Mouse (Mus musculus): ENCODE results near the gene Pbp2. TPM values are rescaled to one million over a fixed set of nuclear protein-coding genes. Genes with fewer than 3 reads are reported as not detected.

Gene Pbp2
- 0.29 TPM in 1 of 2 replicates, not detected in the other for polyA plus RNA-seq (2016; fragmentation: Nextera tagmentation; extraction: Ambion mirVana)

DNA sequence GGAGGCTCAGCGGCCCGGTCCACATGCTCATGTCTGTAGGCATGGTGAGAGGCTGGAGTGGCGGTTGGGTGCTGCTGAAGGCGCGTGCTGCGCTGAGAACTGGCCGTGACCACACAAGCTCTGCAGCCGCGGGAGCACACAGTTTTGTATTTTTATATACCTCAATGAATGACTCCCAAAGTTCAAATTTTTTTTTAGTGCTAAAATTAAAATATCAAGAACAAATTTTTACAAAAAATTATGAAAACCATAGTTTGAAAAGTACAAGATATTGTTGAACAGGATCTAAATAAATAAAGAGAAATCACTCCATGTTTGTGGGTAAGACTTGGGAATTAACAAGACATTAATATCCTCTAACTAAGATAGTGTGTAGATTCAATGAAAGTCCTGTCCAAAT, at the start of gene Pbp2:
Pbp2 (minus strand) TSS at position 101 of the 400 bp plus-strand sequence.
- H3K27ac ChIP-seq, result no peak within 1 kb of the TSS
- H3K4me1 ChIP-seq (replicated peaks), result 0 out of 2 replicates have a peak, but pooled peaks cover 4% of the 10 kb centered on the region
- no peak for DNase-seq (ENCODE audit: low spot score)
- no peaks in the 10 kb centered on the region for H3K36me3 ChIP-seq
- WGBS, result 98% methylated on average over 9 of the region's 9 CpGs
- H3K4me3 ChIP-seq, result no peak within 1 kb of the TSS
- no peaks in the 10 kb centered on the region for H3K27me3 ChIP-seq (ENCODE audit: insufficient read depth, poor library complexity, severe bottlenecking)
- no peaks in the 10 kb centered on the region for H3K9me3 ChIP-seq

DNA sequence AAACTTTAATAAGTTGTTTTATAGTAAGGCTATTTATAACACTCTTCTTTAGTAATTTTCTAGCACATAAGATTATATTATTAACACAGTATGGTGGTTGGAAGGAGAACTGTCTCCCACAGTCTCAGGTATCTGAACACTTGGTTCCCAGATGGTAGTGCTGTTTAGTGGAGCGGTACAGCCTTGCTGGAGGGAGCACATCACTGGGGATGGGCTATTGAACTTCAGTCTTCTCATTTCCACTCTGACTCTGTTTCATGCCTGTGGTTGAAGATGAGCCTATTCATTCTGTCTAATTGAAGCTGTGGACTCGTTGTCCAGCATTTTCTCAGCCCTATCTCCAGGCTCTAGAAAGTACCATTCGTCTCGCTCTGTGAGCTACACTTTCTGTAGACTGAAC, 44.7 kb upstream of the Pbp2 start:
- no peaks in the 10 kb centered on the region for H3K9me3 ChIP-seq
- DNase-seq (ENCODE audit: low spot score), result no peak
- no peaks in the 10 kb centered on the region for H3K27me3 ChIP-seq (ENCODE audit: insufficient read depth, poor library complexity, severe bottlenecking)
- 93% methylated on average over 4 of the region's 4 CpGs for WGBS
- no peaks in the 10 kb centered on the region for H3K36me3 ChIP-seq
- no peak overlapping the region for H3K27ac ChIP-seq
- no peak overlapping the region for H3K4me3 ChIP-seq
- peaks cover 11% of the 10 kb centered on the region for H3K4me1 ChIP-seq (replicated peaks)

DNA sequence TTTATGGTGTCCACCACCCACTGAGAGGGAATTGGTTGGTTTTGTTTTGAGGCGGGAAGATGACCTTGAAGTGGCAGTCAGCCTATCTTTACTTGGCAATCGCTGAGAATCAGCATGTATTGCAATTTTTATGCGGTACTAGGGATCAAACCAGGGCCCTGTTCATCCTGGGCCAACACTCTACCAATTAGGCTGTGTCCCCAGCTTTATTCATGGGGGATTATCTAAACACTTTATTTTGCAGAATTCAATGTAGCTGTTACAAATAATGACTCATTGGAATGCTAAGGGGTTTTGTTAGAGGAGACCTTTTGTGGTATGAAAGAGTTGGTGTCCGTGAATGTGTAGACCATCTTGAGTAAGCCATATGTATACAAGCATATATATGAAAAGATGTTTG, 42.3 kb upstream of the Pbp2 start:
- 78% methylated on average over 4 of the region's 4 CpGs for WGBS

DNA sequence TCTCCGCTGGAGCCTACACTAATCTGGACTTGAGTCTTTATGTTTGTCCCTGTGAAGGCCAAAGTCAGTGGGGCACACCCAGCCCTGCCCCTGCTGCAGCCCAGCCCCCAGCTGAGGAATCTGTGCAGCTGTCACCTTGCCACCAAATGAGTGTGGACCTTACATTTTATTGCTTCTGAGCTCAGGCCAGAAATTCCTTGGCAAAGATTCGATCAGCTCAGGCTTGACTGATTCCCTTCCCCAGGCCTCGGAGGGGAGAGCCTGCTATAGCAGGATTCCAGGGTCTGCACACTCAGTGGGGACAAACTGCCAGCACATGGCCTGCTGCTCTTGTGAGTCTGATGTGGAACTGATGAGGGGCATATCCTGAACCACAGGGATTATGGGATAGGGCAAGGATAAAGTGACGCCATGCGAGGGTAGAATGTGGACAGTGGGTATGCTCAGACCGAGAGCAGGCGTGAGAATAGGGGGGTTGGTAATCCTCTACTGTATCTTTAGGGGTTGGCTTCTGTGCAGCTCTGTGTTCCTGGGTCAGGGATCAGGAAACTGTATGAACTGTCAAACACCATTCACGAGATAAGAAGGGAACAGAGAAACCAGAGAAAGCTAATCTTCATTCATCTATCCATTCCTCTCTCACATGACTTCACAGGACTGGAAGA, 41.6 kb upstream of the Pbp2 start:
- no peak for DNase-seq (ENCODE audit: low spot score)
- 84% methylated on average over 8 of the region's 8 CpGs for WGBS
- no peaks in the 10 kb centered on the region for H3K36me3 ChIP-seq
- no peak overlapping the region for H3K4me3 ChIP-seq
- peak overlapping the region; percentile 45; the same call in 1 of the 2 replicates for H3K27ac ChIP-seq
- peaks cover 11% of the 10 kb centered on the region for H3K4me1 ChIP-seq (replicated peaks)
- no peaks in the 10 kb centered on the region for H3K27me3 ChIP-seq (ENCODE audit: insufficient read depth, poor library complexity, severe bottlenecking)
- H3K9me3 ChIP-seq, result no peaks in the 10 kb centered on the region

More for the DNA sequence above, 42.3 kb upstream of the Pbp2 start:
- H3K36me3 ChIP-seq, result no peaks in the 10 kb centered on the region
- H3K9me3 ChIP-seq, result no peaks in the 10 kb centered on the region
- H3K4me3 ChIP-seq, result no peak overlapping the region
- H3K4me1 ChIP-seq (replicated peaks), result peaks cover 11% of the 10 kb centered on the region
- H3K27me3 ChIP-seq (ENCODE audit: insufficient read depth, poor library complexity, severe bottlenecking), result no peaks in the 10 kb centered on the region
- no peak overlapping the region for H3K27ac ChIP-seq
- no peak for DNase-seq (ENCODE audit: low spot score)

DNA sequence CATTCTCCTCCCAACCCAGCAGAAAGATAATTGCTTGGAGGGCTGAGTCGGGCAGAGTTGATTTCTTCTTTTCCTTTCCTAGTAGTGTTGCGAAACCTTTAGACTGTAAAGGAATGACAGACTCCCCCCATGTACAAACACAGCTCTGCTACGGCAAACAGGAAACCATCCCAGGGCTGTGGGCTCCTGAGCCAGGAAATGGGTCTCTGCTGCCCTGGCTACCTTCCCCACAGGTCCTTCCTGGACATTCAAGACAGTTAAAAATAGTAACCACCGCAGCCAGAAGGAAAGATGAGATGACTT, 30.8 kb upstream of the Pbp2 start:
- 0 out of 2 replicates have a peak overlapping the region, but pooled peaks have one; percentile 24 for H3K27ac ChIP-seq
- H3K4me1 ChIP-seq (replicated peaks), result no peaks in the 10 kb centered on the region
- DNase-seq (ENCODE audit: low spot score), result no peak
- H3K36me3 ChIP-seq, result no peaks in the 10 kb centered on the region
- no peaks in the 10 kb centered on the region for H3K27me3 ChIP-seq (ENCODE audit: insufficient read depth, poor library complexity, severe bottlenecking)
- WGBS, result 79% methylated on average over 4 of the region's 4 CpGs
- no peak overlapping the region for H3K4me3 ChIP-seq
- H3K9me3 ChIP-seq, result no peaks in the 10 kb centered on the region

DNA sequence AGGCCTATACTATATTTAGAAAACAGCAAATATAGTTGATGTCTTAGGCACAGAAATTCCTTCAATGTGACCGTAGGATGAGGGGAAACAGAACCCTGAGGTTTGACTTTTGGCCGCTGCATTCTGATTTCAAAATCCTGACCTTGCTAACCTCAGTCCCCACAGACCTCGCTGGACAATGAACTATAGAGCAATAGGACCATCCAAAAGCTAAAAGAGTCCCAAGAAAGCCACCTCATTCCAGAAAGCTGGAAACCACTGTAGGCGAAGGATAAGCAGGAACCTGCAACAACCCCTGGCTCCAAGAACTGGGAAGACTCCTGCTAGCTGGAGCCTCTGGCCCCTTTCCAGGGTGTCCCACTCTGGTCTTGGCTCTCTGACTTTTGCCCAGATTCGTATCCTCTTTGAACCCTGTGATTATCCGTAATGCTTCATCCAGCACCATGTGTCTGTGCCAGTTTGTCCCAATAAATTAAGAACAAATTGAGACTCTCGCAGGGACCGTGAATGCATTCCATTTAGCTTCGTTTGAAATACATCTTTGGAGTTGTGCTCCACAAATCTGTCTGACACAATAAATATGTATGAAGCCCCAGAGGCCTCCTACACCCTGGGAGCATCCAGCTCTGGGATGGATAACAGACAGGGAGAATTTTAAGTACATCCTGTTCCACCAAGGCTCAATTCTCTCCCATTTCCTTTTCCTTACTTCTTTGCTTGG, 30.3 kb upstream of the Pbp2 start:
- no peak overlapping the region; the same call in 1 of the 2 replicates for H3K27ac ChIP-seq

DNA sequence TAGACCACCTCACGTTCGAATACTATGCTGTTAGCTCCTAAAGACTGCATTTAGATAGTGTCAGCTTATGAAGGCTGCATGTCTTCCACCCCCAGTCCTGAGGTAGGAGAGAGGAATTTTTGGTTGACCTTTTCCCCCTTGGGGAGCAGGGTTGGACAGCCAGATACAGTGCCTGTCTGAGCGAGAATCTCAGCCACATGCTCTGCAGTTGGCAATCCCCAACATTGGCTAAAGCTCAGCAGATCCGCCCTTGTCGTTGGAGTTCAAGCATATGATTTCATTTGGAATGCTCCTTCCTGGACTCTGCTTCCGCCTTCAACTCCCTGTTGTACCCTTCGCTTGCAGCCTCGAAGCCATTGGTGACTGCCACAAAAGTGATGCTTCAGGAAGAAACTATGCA, 26.2 kb upstream of the Pbp2 start:
- DNase-seq (ENCODE audit: low spot score), result no peak
- peaks cover 4% of the 10 kb centered on the region; the same call in 1 of the 2 replicates for H3K27me3 ChIP-seq (ENCODE audit: insufficient read depth, poor library complexity, severe bottlenecking)
- no peak overlapping the region for H3K27ac ChIP-seq
- H3K36me3 ChIP-seq, result no peaks in the 10 kb centered on the region
- 88% methylated on average over 8 of the region's 8 CpGs for WGBS
- peaks cover 23% of the 10 kb centered on the region for H3K4me1 ChIP-seq (replicated peaks)
- no peak overlapping the region for H3K4me3 ChIP-seq
- no peaks in the 10 kb centered on the region for H3K9me3 ChIP-seq

More for the DNA sequence above, 30.3 kb upstream of the Pbp2 start:
- WGBS, result 80% methylated on average over 9 of the region's 9 CpGs
- Histone ChIP-seq H3K4me3 (no peak overlapping the region), H3K4me1 (replicated peaks) (no peaks in the 10 kb centered on the region), H3K36me3 (no peaks in the 10 kb centered on the region), H3K9me3 (no peaks in the 10 kb centered on the region), H3K27me3 (ENCODE audit: insufficient read depth, poor library complexity, severe bottlenecking) (no peaks in the 10 kb centered on the region)
- no peak for DNase-seq (ENCODE audit: low spot score)

DNA sequence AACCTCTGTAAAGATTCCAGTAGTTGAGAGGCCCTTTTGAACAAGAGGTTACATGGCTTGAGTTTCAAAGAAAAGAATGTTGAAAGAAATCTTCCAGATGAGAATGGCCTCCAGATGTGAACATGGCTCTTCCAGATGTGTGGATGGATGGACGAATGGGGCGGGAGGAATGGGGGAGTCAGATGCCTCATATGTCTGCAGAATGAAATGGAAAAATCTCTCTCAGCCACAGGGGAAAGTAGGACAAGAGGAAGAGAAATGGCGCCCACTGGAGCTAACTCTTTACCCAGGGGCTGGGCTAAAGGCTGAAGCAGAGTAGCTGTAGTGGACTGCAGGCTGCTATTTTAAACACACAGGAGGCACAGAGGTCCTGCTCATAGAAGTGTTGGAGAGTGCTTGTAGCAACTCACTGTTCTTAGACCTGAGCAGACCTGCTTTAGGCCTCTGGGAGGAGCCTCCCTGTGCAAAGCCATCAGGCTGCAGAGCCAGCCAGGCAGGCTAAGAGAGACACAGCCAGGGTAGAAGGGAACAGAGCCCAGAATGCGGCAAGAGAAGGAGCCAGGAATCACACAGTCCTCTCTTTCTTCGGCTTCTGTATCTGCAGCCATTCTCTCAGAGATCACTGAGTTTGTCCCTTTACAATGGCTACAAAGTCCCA, 23.9 kb upstream of the Pbp2 start:
- Histone ChIP-seq H3K27me3 (ENCODE audit: insufficient read depth, poor library complexity, severe bottlenecking) (peaks cover 4% of the 10 kb centered on the region; the same call in 1 of the 2 replicates), H3K27ac (peak overlapping the region; percentile 70), H3K4me1 (replicated peaks) (peaks cover 23% of the 10 kb centered on the region), H3K36me3 (no peaks in the 10 kb centered on the region), H3K9me3 (no peaks in the 10 kb centered on the region), H3K4me3 (no peak overlapping the region)
- DNase-seq (ENCODE audit: low spot score), result peak; percentile 20
- WGBS, result 77% methylated on average over 5 of the region's 5 CpGs

DNA sequence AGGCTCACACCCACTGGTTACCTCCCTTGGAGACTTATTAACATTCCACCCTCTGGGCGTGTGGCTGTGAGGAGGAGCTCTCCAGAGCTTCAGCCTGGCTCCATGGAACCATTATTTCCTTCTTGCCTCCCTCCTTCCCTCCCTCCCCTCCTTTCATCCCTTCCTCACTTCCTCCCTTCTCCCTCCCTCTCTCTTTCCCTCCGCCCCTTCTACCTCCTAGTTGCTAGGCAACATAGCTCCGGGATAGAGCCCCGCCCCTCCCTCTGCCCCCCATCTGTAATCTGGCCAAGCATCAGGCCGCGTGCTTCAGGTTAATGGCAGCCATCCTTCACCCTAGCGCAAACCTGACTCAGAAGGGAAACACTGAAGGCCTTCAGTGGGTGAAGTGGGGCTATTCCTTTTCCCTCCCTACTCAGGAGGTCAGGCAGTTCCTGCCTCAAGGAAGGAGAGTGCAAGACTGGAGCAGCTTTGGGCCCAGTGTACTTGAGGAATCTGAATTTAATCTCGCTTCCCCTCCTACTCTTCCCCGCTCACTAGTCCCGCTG, 22.6 kb upstream of the Pbp2 start:
- H3K27me3 ChIP-seq (ENCODE audit: insufficient read depth, poor library complexity, severe bottlenecking), result peaks cover 4% of the 10 kb centered on the region; the same call in 1 of the 2 replicates
- H3K9me3 ChIP-seq, result no peaks in the 10 kb centered on the region
- 27% methylated on average over 10 of the region's 10 CpGs for WGBS
- peaks cover 23% of the 10 kb centered on the region for H3K4me1 ChIP-seq (replicated peaks)
- H3K4me3 ChIP-seq, result peak overlapping the region; percentile 5; the same call in 1 of the 2 replicates
- no peaks in the 10 kb centered on the region for H3K36me3 ChIP-seq
- peak overlapping the region; percentile 74 for H3K27ac ChIP-seq
- DNase-seq (ENCODE audit: low spot score), result peak; percentile 56

DNA sequence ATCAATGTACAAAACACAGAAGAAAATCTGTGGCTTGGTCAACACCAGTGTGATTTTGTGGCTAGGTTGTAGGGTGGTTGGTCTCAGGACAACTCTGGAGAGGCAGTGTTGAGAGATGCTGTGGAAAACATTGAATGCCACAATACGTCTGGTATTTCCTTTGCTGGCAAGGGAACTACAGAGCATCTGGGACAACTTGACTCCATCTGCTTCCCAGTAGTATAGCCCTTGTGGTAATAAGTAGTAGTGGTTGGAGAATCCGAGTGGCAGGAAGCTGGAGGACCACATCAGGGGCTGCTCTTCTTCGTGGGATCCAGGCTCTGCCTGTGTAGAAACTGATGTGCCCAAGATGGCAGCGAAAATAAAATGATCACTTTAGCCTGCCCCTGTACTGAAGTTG, 21.7 kb upstream of the Pbp2 start:
- no peak overlapping the region for H3K27ac ChIP-seq
- H3K4me1 ChIP-seq (replicated peaks), result peaks cover 23% of the 10 kb centered on the region
- 82% methylated on average over 4 of the region's 4 CpGs for WGBS
- H3K36me3 ChIP-seq, result no peaks in the 10 kb centered on the region
- no peak overlapping the region for H3K4me3 ChIP-seq
- H3K9me3 ChIP-seq, result no peaks in the 10 kb centered on the region
- peaks cover 4% of the 10 kb centered on the region; the same call in 1 of the 2 replicates for H3K27me3 ChIP-seq (ENCODE audit: insufficient read depth, poor library complexity, severe bottlenecking)
- DNase-seq (ENCODE audit: low spot score), result no peak

DNA sequence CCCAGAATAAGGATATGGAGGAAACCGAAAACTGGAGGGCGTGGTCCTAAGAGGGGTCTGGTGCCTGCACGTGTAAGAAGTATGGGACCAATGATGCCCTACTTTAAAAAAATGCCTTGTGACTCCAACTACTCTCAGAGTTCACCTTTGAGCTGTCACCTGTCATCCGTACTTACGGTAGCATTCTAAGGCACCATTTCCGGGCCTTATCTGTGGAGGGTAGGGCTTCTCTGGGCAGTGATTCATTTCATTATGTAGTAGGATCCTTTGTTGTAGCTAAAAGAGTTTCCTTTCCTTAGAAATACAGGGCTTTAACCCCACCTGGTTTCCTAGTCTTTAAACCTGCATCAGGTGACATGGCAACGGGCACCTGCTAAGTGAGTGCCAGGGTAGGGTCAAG, 16.6 kb upstream of the Pbp2 start:
- Histone ChIP-seq H3K4me1 (replicated peaks) (peaks cover 17% of the 10 kb centered on the region), H3K4me3 (no peak overlapping the region), H3K27me3 (ENCODE audit: insufficient read depth, poor library complexity, severe bottlenecking) (0 out of 2 replicates have a peak, but pooled peaks cover 5% of the 10 kb centered on the region), H3K36me3 (no peaks in the 10 kb centered on the region), H3K27ac (no peak overlapping the region), H3K9me3 (no peaks in the 10 kb centered on the region)
- WGBS, result 88% methylated on average over 7 of the region's 7 CpGs
- DNase-seq (ENCODE audit: low spot score), result no peak

DNA sequence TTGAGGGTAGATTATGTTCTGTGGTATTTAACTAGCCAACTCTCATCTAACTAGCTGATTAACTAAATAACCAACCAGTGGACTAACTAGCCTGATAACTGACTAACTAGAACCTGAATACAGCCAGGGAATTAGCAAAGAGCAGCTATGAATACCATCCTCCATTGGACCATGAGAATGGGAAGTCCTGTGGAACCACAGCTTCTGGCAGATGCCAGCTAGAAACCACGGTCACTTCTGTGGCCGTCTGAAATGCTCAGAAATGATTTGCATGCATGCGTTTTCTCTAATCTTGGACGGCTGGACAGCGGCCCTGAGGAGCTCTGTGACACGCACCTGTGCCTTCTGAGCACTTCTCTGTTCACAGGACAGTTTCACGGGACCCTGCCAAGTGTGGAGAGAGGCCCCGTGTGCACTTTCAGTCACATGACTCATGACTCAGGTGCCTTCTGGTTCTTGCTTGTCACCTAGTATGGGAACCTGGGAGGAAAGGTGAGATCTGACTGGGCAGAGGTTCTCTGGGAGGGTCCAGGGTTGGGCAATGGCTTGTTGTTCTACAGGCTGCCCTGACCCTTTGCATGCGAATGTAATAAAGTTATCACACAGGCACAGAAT, 14.6 kb upstream of the Pbp2 start:
- no peaks in the 10 kb centered on the region for H3K9me3 ChIP-seq
- DNase-seq (ENCODE audit: low spot score), result no peak
- no peak overlapping the region for H3K4me3 ChIP-seq
- no peaks in the 10 kb centered on the region for H3K36me3 ChIP-seq
- H3K27ac ChIP-seq, result no peak overlapping the region
- 86% methylated on average over 9 of the region's 9 CpGs for WGBS
- H3K27me3 ChIP-seq (ENCODE audit: insufficient read depth, poor library complexity, severe bottlenecking), result 0 out of 2 replicates have a peak, but pooled peaks cover 5% of the 10 kb centered on the region
- H3K4me1 ChIP-seq (replicated peaks), result peaks cover 19% of the 10 kb centered on the region
